In the genomic region with DNA sequence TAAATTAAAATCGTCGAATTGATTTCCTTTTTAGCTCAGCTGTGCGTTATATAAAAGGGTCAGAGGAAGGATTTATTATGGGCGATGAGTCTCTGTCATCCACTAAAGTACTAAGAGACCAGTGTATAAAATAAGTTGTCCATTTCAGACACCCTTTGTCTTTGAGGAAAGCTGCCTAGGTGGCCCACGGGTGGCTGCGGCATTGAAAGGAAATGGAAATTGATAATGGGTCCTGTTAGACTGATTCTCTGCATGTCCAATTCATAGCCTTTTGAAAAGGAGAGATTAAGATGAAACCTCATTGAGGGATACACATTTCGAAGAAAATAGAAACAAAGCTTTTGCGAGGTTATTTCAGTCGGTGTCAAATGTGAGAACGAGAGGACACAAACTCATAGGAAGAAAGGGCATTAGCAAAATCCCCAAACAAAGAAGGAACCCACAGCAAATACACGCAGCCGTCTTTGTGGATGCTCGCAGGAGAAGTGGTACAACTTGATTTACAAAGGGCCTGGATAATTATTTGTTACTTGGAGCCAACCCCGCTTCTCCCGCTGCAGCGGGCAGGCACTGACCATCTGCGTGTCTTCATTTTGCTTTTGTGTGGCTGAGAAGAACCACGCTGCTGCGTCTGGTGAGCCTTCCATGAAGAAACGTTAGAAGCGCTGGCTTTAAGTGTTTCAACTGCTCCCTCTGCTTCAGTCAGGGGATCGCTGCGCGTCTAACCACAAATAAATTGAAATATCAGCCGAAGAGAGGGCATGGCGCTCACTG, we compare ENCODE assay signal across 9 mouse cellular contexts.
DNase-seq lines count a peak whose midpoint lies in the region; ATAC-seq and TF ChIP-seq lines count a peak whose summit lies in the region.
"Had no signal": no experiment of that assay in that cellular context is flagged by ENCODE, and none has a peak within 500 bp of the region (broad histone marks: within the 10 kb centered on the region; RNA-seq: fewer than 3 reads in every experiment).

No protein-coding gene starts in this region.

- no peak for TF ChIP-seq POLR2A in brain, embryonic 14.5 days (IDR thresholded peaks at IDR 0.05; ENCODE audit: borderline replicate concordance, extremely low read depth, insufficient read depth, insufficient read length, poor library complexity, severe bottlenecking)

- peak; percentile 85 for ATAC-seq in forebrain, embryonic 15.5 days (replicated peaks)
- peak; percentile 75 for ATAC-seq in midbrain, embryonic 15.5 days (replicated peaks)
- no peak for ATAC-seq in liver, postnatal 0 days

- 18% methylated on average over 26 of the region's 26 CpGs for WGBS in forebrain, embryonic 15.5 days
- WGBS in midbrain, embryonic 15.5 days = 10% methylated on average over 26 of the region's 26 CpGs
- 81% methylated on average over 26 of the region's 26 CpGs for WGBS in liver, postnatal 0 days (ENCODE audit: insufficient replicate concordance)

- no peak for TF ChIP-seq EP300 in liver, postnatal 0 days (IDR thresholded peaks at IDR 0.05; ENCODE audit: low read depth)

- peak; percentile 60 to 63 for DNase-seq in cerebellum, postnatal 10 days
- DNase-seq in cerebellum, adult 11-12 months = no peak
- DNase-seq in brain, embryonic 14.5 days (ENCODE audit: low read depth) = peak; percentile 91
- DNase-seq in ovary, adult 18-20 months (ENCODE audit: low spot score) = no peak
- no peak for DNase-seq in liver, postnatal 0 days
- no peak for DNase-seq in heart, postnatal 25 days (ENCODE audit: low spot score)
- DNase-seq: lung, adult 2 months had no signal

- H3K36me3 ChIP-seq in forebrain, embryonic 15.5 days = no peaks in the 10 kb centered on the region
- H3K36me3 ChIP-seq in midbrain, embryonic 15.5 days (replicated peaks) = no peaks in the 10 kb centered on the region
- H3K36me3 ChIP-seq in liver, postnatal 0 days (replicated peaks; ENCODE audit: insufficient read depth, low read length) = no peaks in the 10 kb centered on the region

- peak overlapping the region; percentile 39 for H3K4me2 ChIP-seq in forebrain, embryonic 15.5 days (replicated peaks)
- H3K4me2 ChIP-seq in midbrain, embryonic 15.5 days = peak overlapping the region; percentile 39
- no peak overlapping the region for H3K4me2 ChIP-seq in liver, postnatal 0 days (ENCODE audit: low read depth, low read length)

- intact Hi-C loops in heart, postnatal 25 days (cut with DNase I) = no loop called here

- TF ChIP-seq CTCF in brain, embryonic 14.5 days (IDR thresholded peaks at IDR 0.05; ENCODE audit: borderline replicate concordance, extremely low read depth, insufficient read depth, insufficient read length) = no peak
- TF ChIP-seq CTCF in liver, postnatal 0 days (IDR thresholded peaks at IDR 0.05; ENCODE audit: low read depth) = no peak

- no peaks in the 10 kb centered on the region for H3K27me3 ChIP-seq in forebrain, embryonic 15.5 days
- 0 out of 2 replicates have a peak, but pooled peaks cover 2% of the 10 kb centered on the region for H3K27me3 ChIP-seq in midbrain, embryonic 15.5 days (replicated peaks)
- no peaks in the 10 kb centered on the region for H3K27me3 ChIP-seq in liver, postnatal 0 days (ENCODE audit: insufficient read depth, low read length)

- no peaks in the 10 kb centered on the region for H3K9me3 ChIP-seq in forebrain, embryonic 15.5 days
- no peaks in the 10 kb centered on the region for H3K9me3 ChIP-seq in midbrain, embryonic 15.5 days
- H3K9me3 ChIP-seq in liver, postnatal 0 days (ENCODE audit: low read length) = no peaks in the 10 kb centered on the region

- peaks cover 16% of the 10 kb centered on the region for H3K4me1 ChIP-seq in forebrain, embryonic 15.5 days
- peaks cover 13% of the 10 kb centered on the region for H3K4me1 ChIP-seq in midbrain, embryonic 15.5 days
- no peaks in the 10 kb centered on the region for H3K4me1 ChIP-seq in liver, postnatal 0 days (ENCODE audit: insufficient read depth)

- peak overlapping the region; percentile 20; the same call in 1 of the 2 replicates for H3K4me3 ChIP-seq in forebrain, embryonic 15.5 days
- peak overlapping the region; percentile 9 for H3K4me3 ChIP-seq in midbrain, embryonic 15.5 days
- no peak overlapping the region for H3K4me3 ChIP-seq in liver, postnatal 0 days (ENCODE audit: low read depth, low read length)

- H3K9ac ChIP-seq in forebrain, embryonic 15.5 days (replicated peaks) = peak overlapping the region; percentile 12
- peak overlapping the region; percentile 26; the same call in 1 of the 2 replicates for H3K9ac ChIP-seq in midbrain, embryonic 15.5 days
- no peak overlapping the region for H3K9ac ChIP-seq in liver, postnatal 0 days (replicated peaks)

- peak overlapping the region; percentile 77 for H3K27ac ChIP-seq in forebrain, embryonic 15.5 days (replicated peaks)
- peak overlapping the region; percentile 36 for H3K27ac ChIP-seq in midbrain, embryonic 15.5 days
- no peak overlapping the region for H3K27ac ChIP-seq in liver, postnatal 0 days (ENCODE audit: low read depth)

Comparison
In these comparisons a context has a peak if more than half of its experiments do, and no peak if none do; other contexts are left out.
1. DNase-seq: peak in cerebellum, postnatal 10 days (2 of 2) and brain, embryonic 14.5 days (single experiment); none in cerebellum, adult 11-12 months (single experiment), ovary, adult 18-20 months (single experiment), liver, postnatal 0 days (single experiment) and heart, postnatal 25 days (single experiment).